Comparison of ENCODE assay signal across 25 mouse cellular contexts in the genomic region with DNA sequence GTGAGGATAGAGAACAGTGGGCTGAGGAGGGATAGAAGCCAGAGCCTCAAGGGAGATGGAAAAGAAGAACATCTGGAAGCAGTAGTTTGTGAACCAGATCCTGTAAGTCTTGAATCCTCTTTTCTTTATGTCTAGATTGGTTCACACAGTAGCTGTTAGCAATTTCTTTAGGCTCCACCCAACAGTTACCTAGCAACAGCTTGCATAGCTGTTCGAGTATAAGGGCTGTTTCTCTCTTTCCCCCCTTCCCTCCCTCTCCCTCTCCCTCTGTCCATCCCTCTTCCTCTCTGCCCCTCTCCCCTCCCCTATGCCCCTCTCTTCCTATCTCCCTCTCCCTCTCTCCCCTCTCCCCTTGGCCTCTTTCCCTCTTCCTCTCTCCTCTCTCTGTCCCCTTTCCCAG.
A peak's percentile ranks its signal among the peaks of the same experiment; 100 is the strongest.
DNase-seq lines count a peak whose midpoint lies in the region; ATAC-seq and TF ChIP-seq lines count a peak whose summit lies in the region.
"Had no signal": no experiment of that assay in that cellular context is flagged by ENCODE, and none has a peak within 500 bp of the region (broad histone marks: within the 10 kb centered on the region; RNA-seq: fewer than 3 reads in every experiment).

No protein-coding gene starts in this region.

- no peaks in the 10 kb centered on the region for H3K27me3 ChIP-seq in hindbrain, embryonic 15.5 days
- H3K27me3 ChIP-seq in hindbrain, embryonic 10.5 days (ENCODE audit: insufficient read depth, poor library complexity, severe bottlenecking): no peaks in the 10 kb centered on the region
- no peaks in the 10 kb centered on the region for H3K27me3 ChIP-seq in forebrain, postnatal 0 days (ENCODE audit: insufficient read depth, low read length)
- H3K27me3 ChIP-seq: limb, embryonic 12.5 days; liver, embryonic 15.5 days had no signal

- no peak overlapping the region for H3K4me2 ChIP-seq in hindbrain, embryonic 15.5 days
- H3K4me2 ChIP-seq in forebrain, postnatal 0 days (ENCODE audit: low read depth): no peak overlapping the region
- H3K4me2 ChIP-seq: limb, embryonic 12.5 days; liver, embryonic 15.5 days; lung, embryonic 14.5 days had no signal

- DNase-seq in embryo, embryonic 10 days (ENCODE audit: low spot score): peak; percentile 7
- DNase-seq in embryo, embryonic 9.5 days (ENCODE audit: extremely low spot score): no peak
- DNase-seq in hindbrain, embryonic 10.5 days (ENCODE audit: low spot score): no peak
- DNase-seq in retina, postnatal 1 day: peak; percentile 7
- DNase-seq in retina, embryonic 14.5 days (ENCODE audit: low spot score): no peak
- DNase-seq in forebrain, postnatal 0 days: peak; percentile 22
- no peak for DNase-seq in ovary, postnatal 10 days (ENCODE audit: low spot score)
- DNase-seq: adrenal gland, postnatal 25 days; cerebellum, adult 2 months; cerebellum, postnatal 25 days; gastrocnemius, postnatal 10 days; heart, postnatal 14 days; kidney, adult 9 months; kidney, postnatal 10 days; lung, embryonic 14.5 days; lung, postnatal 14 days; right cerebral cortex, postnatal 4 days; thymus, adult 18-20 months; thymus, postnatal 25 days had no signal

- no peaks in the 10 kb centered on the region for H3K36me3 ChIP-seq in hindbrain, embryonic 15.5 days
- H3K36me3 ChIP-seq in hindbrain, embryonic 10.5 days: no peaks in the 10 kb centered on the region
- H3K36me3 ChIP-seq in forebrain, postnatal 0 days (ENCODE audit: insufficient read depth): no peaks in the 10 kb centered on the region
- H3K36me3 ChIP-seq: G1E; limb, embryonic 12.5 days; liver, embryonic 15.5 days had no signal

- ATAC-seq in hindbrain, embryonic 15.5 days (ENCODE audit: low FRiP score, low read depth): 0 out of 2 replicates have a peak, but pooled peaks have one; percentile 63
- ATAC-seq in forebrain, postnatal 0 days: peak; percentile 80
- ATAC-seq: intestine, postnatal 0 days had no signal

- H3K9ac ChIP-seq in hindbrain, embryonic 15.5 days: no peak overlapping the region
- no peak overlapping the region for H3K9ac ChIP-seq in forebrain, postnatal 0 days
- H3K9ac ChIP-seq: limb, embryonic 12.5 days; liver, embryonic 15.5 days; lung, embryonic 14.5 days had no signal

- no peak overlapping the region for H3K27ac ChIP-seq in hindbrain, embryonic 15.5 days (replicated peaks)
- no peak overlapping the region for H3K27ac ChIP-seq in hindbrain, embryonic 10.5 days
- no peak overlapping the region for H3K27ac ChIP-seq in forebrain, postnatal 0 days (ENCODE audit: low read depth, low read length)
- H3K27ac ChIP-seq: limb, embryonic 12.5 days; liver, embryonic 15.5 days; stomach, postnatal 0 days had no signal

- H3K4me1 ChIP-seq in hindbrain, embryonic 15.5 days (replicated peaks): no peaks in the 10 kb centered on the region
- H3K4me1 ChIP-seq in hindbrain, embryonic 10.5 days (replicated peaks): peaks cover 6% of the 10 kb centered on the region; the same call in 1 of the 2 replicates
- H3K4me1 ChIP-seq in forebrain, postnatal 0 days (ENCODE audit: insufficient read depth): 0 out of 2 replicates have a peak, but pooled peaks cover 5% of the 10 kb centered on the region
- H3K4me1 ChIP-seq: limb, embryonic 12.5 days; liver, embryonic 15.5 days had no signal

- no peaks in the 10 kb centered on the region for H3K9me3 ChIP-seq in hindbrain, embryonic 15.5 days
- no peaks in the 10 kb centered on the region for H3K9me3 ChIP-seq in hindbrain, embryonic 10.5 days
- H3K9me3 ChIP-seq in forebrain, postnatal 0 days (ENCODE audit: low read length): no peaks in the 10 kb centered on the region
- H3K9me3 ChIP-seq: limb, embryonic 12.5 days; liver, embryonic 15.5 days had no signal

- TF ChIP-seq CTCF in forebrain, postnatal 0 days (IDR thresholded peaks at IDR 0.05; ENCODE audit: low read depth): no peak

- WGBS in hindbrain, embryonic 15.5 days: 4% methylated on average over 1 of the region's 1 CpGs
- WGBS in hindbrain, embryonic 10.5 days: 18% methylated on average over 1 of the region's 1 CpGs
- WGBS in forebrain, postnatal 0 days: 0% methylated on average over 1 of the region's 1 CpGs

- no peak overlapping the region for H3K4me3 ChIP-seq in hindbrain, embryonic 15.5 days
- H3K4me3 ChIP-seq in hindbrain, embryonic 10.5 days: no peak overlapping the region
- no peak overlapping the region for H3K4me3 ChIP-seq in forebrain, postnatal 0 days (ENCODE audit: low read depth, low read length)
- H3K4me3 ChIP-seq: limb, embryonic 12.5 days; liver, embryonic 15.5 days had no signal

Comparison
In these comparisons a context has a peak if more than half of its experiments do, and no peak if none do; other contexts are left out.
1. DNase-seq: peak in embryo, embryonic 10 days (single experiment), retina, postnatal 1 day (single experiment) and forebrain, postnatal 0 days (single experiment); none in embryo, embryonic 9.5 days (single experiment), hindbrain, embryonic 10.5 days (single experiment), retina, embryonic 14.5 days (single experiment) and ovary, postnatal 10 days (single experiment).